Mouse (Mus musculus) testis, adult 2 months (tissue): Measurements from ENCODE around the gene Kcnj12.

ENCODE experiments used
- CTCF ChIP-seq: fragments of 200-500 bp; IDR thresholded peaks from 2 replicates; pipeline ENCODE4 v1.5.1; 2012; ENCODE audit warnings: low read depth, mild to moderate bottlenecking, inconsistent platforms, low read length, moderate library complexity; ENCODE audit not compliant: control insufficient read depth, insufficient read depth, insufficient replicate concordance
- POLR2A ChIP-seq: fragments of 200-500 bp; IDR thresholded peaks from 2 replicates; pipeline ENCODE4 v1.6.1; 2012; ENCODE audit warnings: low read depth, mild to moderate bottlenecking, inconsistent platforms, low read length, moderate library complexity; ENCODE audit not compliant: control insufficient read depth

DNA sequence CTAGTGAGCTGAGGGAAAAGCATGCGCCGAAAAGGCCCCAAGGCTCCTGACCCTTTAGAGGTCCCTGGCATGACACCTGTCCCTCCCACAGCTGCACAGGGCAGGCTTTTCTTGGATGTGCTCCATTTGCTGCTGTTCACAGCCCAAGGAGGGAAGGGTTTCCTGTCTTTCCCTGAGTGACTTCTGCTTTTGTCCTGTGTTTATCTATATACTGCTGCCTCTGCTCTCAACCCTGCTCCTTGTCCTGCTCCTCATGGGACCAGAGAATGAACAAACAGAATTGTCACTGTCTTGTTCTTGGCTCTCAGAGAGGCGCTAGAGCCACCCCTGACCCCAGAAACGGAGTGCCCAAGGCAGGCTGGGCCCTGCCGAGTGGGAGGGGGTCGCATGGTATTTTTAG lies 17.0 kb upstream of the Kcnj12 start:
- TF ChIP-seq POLR2A (no peak), CTCF (no peak)
